Mouse (Mus musculus) common myeloid progenitor, adult 5-6 weeks (primary cell): ENCODE measurements around the gene Ecpas. TPM values are rescaled to one million over a fixed set of nuclear protein-coding genes. Genes with fewer than 3 reads are reported as not detected.

Experiments used
- ATAC-seq: replicated peaks from 2 replicates; pipeline ENCODE4 v1.8.0; 2016; ENCODE audit warnings: low read depth, mild to moderate bottlenecking, moderate TSS enrichment, inconsistent platforms; ENCODE audit not compliant: poor library complexity, severe bottlenecking
- total RNA-seq: library from RNA; stranded (forward); fragments of 200-1000, 187-1606 nt; gene quantifications from 2 replicates; pipeline ENCODE4 v1.2.3, GENCODE M21; 2017

The Ecpas gene
- total RNA-seq, 1 experiment from 2014 or later = 104 TPM

- no peak for ATAC-seq
Measured at GRCm38 (mm10) chr4:58911831-58912628, 519 bp downstream of the Ecpas start.

- ATAC-seq = no peak; the same call in 1 of the 2 replicates
Measured at GRCm38 (mm10) chr4:58911069-58911830, 1.3 kb downstream of the Ecpas start.

GRCm38 (mm10) chr4:58910175-58911068 is 2.1 kb downstream of the Ecpas start:
- ATAC-seq = no peak

- ATAC-seq = no peak
Measured at GRCm38 (mm10) chr4:58907453-58907852, 5.1 kb downstream of the Ecpas start.

GRCm38 (mm10) chr4:58898318-58898717 is 14.2 kb downstream of the Ecpas start:
- no peak for ATAC-seq

GRCm38 (mm10) chr4:58897436-58897835 is 15.1 kb downstream of the Ecpas start:
- no peak for ATAC-seq

GRCm38 (mm10) chr4:58894399-58894798 is 18.1 kb downstream of the Ecpas start:
- no peak for ATAC-seq

- no peak; the same call in 1 of the 2 replicates for ATAC-seq
Measured at GRCm38 (mm10) chr4:58890035-58890782, 22.3 kb downstream of the Ecpas start.

- no peak for ATAC-seq
Measured at GRCm38 (mm10) chr4:58888568-58888967, 24.0 kb downstream of the Ecpas start.

- ATAC-seq = no peak
Measured at GRCm38 (mm10) chr4:58887626-58888025, 24.9 kb downstream of the Ecpas start.

- no peak for ATAC-seq
Measured at GRCm38 (mm10) chr4:58886778-58887177, 25.8 kb downstream of the Ecpas start.

GRCm38 (mm10) chr4:58885341-58885740 is 27.2 kb downstream of the Ecpas start:
- ATAC-seq = no peak

GRCm38 (mm10) chr4:58883841-58884240 is 28.7 kb downstream of the Ecpas start:
- no peak for ATAC-seq

- ATAC-seq = no peak
Measured at GRCm38 (mm10) chr4:58874373-58874772, 38.2 kb downstream of the Ecpas start.

GRCm38 (mm10) chr4:58867242-58867641 is 45.3 kb downstream of the Ecpas start:
- peak; percentile 85 for ATAC-seq

- ATAC-seq = no peak
Measured at GRCm38 (mm10) chr4:58832908-58833307, 79.6 kb downstream of the Ecpas start.

- no peak for ATAC-seq
Measured at GRCm38 (mm10) chr4:58825921-58826320, 86.6 kb downstream of the Ecpas start.

GRCm38 (mm10) chr4:58787616-58788015 is 124.9 kb downstream of the Ecpas start, which contains the start of gene Olfr267:
Gene Olfr267 (minus strand): TSS chr4:58787716.
- no peak for ATAC-seq

GRCm38 (mm10) chr4:58786659-58787058 is 125.9 kb downstream of the Ecpas start:
- no peak for ATAC-seq
